Comparison of ENCODE assay signal across 13 mouse cellular contexts in the genomic region with DNA sequence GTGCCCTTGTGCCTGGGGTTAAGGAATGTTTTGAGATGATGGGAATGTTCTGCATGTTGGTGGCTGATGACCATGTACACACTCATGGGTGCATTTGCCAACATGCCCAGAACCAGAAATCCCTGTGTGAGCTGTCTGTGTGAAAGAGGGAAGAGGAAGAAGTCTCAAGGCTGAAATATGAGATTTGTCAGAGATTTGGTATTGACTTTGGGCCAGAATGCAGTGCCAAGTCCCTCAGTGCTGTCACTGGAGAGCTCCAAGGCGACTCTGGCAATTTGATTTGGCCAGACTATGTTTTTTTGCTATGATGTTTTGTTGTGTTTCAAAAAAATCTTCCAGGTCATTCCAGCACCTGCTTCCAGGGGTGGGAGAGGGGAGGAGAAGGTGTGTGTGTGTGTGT.
"Had no signal": no experiment of that assay in that cellular context is flagged by ENCODE, and none has a peak within 500 bp of the region (broad histone marks: within the 10 kb centered on the region; RNA-seq: fewer than 3 reads in every experiment).

No protein-coding gene starts in this region.

- ATAC-seq: lung, postnatal 0 days had no signal

- H3K4me2 ChIP-seq: liver, embryonic 11.5 days; liver, embryonic 15.5 days had no signal

- H3K27me3 ChIP-seq: liver, embryonic 15.5 days had no signal

- H3K4me3 ChIP-seq: left cerebral cortex, adult 2 months; limb, embryonic 10.5 days; liver, embryonic 15.5 days; midbrain, embryonic 10.5 days; myocyte had no signal

- DNase-seq: kidney, postnatal 14 days; lung, adult 2 months; lung, postnatal 4 days; midbrain, embryonic 14.5 days; thymus, postnatal 4 days had no signal

- H3K9me3 ChIP-seq: limb, embryonic 10.5 days; liver, embryonic 15.5 days; midbrain, embryonic 10.5 days had no signal

- H3K4me1 ChIP-seq: limb, embryonic 10.5 days; liver, embryonic 15.5 days; midbrain, embryonic 10.5 days had no signal

- H3K27ac ChIP-seq: left cerebral cortex, adult 2 months; limb, embryonic 10.5 days; liver, embryonic 15.5 days; midbrain, embryonic 10.5 days; stomach, postnatal 0 days had no signal

- H3K36me3 ChIP-seq: limb, embryonic 10.5 days; liver, embryonic 15.5 days; midbrain, embryonic 10.5 days had no signal

- H3K9ac ChIP-seq: liver, embryonic 15.5 days had no signal
